In genomic region chr10:36729361-36730098, GRCm38 (mm10) we compare ENCODE assay signal across 12 mouse cellular contexts.
DNase-seq lines count a peak whose midpoint lies in the region; ATAC-seq and TF ChIP-seq lines count a peak whose summit lies in the region.
"Had no signal": no experiment of that assay in that cellular context is flagged by ENCODE, and none has a peak within 500 bp of the region (broad histone marks: within the 10 kb centered on the region; RNA-seq: fewer than 3 reads in every experiment).

No protein-coding gene starts in this region.

- H3K4me1 ChIP-seq in kidney, embryonic 16.5 days (ENCODE audit: insufficient read depth, low read length), result peaks cover 6% of the 10 kb centered on the region; the same call in 1 of the 2 replicates
- H3K4me1 ChIP-seq in forebrain, postnatal 0 days (ENCODE audit: insufficient read depth), result peaks cover 7% of the 10 kb centered on the region
- H3K4me1 ChIP-seq in neural tube, embryonic 13.5 days (replicated peaks), result peaks cover 9% of the 10 kb centered on the region
- H3K4me1 ChIP-seq: intestine, embryonic 15.5 days had no signal

- no peaks in the 10 kb centered on the region for H3K9me3 ChIP-seq in kidney, embryonic 16.5 days (ENCODE audit: low read length)
- H3K9me3 ChIP-seq in forebrain, postnatal 0 days (ENCODE audit: low read length), result no peaks in the 10 kb centered on the region
- H3K9me3 ChIP-seq in neural tube, embryonic 13.5 days, result no peaks in the 10 kb centered on the region
- H3K9me3 ChIP-seq: intestine, embryonic 15.5 days had no signal

- no peak for TF ChIP-seq CTCF in forebrain, postnatal 0 days (IDR thresholded peaks at IDR 0.05; ENCODE audit: low read depth)

- intact Hi-C loops in left cerebral cortex, postnatal 36 days (cut with DNase I), result no loop called here

- H3K36me3 ChIP-seq in kidney, embryonic 16.5 days (ENCODE audit: insufficient read depth, low read length), result no peaks in the 10 kb centered on the region
- no peaks in the 10 kb centered on the region for H3K36me3 ChIP-seq in forebrain, postnatal 0 days (ENCODE audit: insufficient read depth)
- H3K36me3 ChIP-seq in neural tube, embryonic 13.5 days, result no peaks in the 10 kb centered on the region
- H3K36me3 ChIP-seq: intestine, embryonic 15.5 days had no signal

- H3K4me3 ChIP-seq in kidney, embryonic 16.5 days (ENCODE audit: low read length), result no peak overlapping the region
- H3K4me3 ChIP-seq in forebrain, postnatal 0 days (ENCODE audit: low read depth, low read length), result no peak overlapping the region
- H3K4me3 ChIP-seq in neural tube, embryonic 13.5 days, result no peak overlapping the region
- H3K4me3 ChIP-seq: erythroblast, embryonic 14.5 days; intestine, embryonic 15.5 days had no signal

- peak; percentile 70 for ATAC-seq in kidney, embryonic 16.5 days (ENCODE audit: low FRiP score, low TSS enrichment)
- peak; percentile 53 for ATAC-seq in forebrain, postnatal 0 days
- peak; percentile 50 for ATAC-seq in neural tube, embryonic 13.5 days (ENCODE audit: low read depth)
- ATAC-seq: intestine, embryonic 15.5 days had no signal

- H3K9ac ChIP-seq in kidney, embryonic 16.5 days (replicated peaks; ENCODE audit: low read length), result no peak overlapping the region
- H3K9ac ChIP-seq in forebrain, postnatal 0 days, result no peak overlapping the region
- no peak overlapping the region for H3K9ac ChIP-seq in neural tube, embryonic 13.5 days
- H3K9ac ChIP-seq: intestine, embryonic 15.5 days; liver, embryonic 14.5 days had no signal

- H3K27ac ChIP-seq in kidney, embryonic 16.5 days (ENCODE audit: low read length), result no peak overlapping the region
- no peak overlapping the region for H3K27ac ChIP-seq in forebrain, postnatal 0 days (ENCODE audit: low read depth, low read length)
- peak overlapping the region; percentile 56; the same call in 1 of the 2 replicates for H3K27ac ChIP-seq in neural tube, embryonic 13.5 days (replicated peaks)
- H3K27ac ChIP-seq: intestine, embryonic 15.5 days; liver, embryonic 14.5 days had no signal

- H3K27me3 ChIP-seq in kidney, embryonic 16.5 days (ENCODE audit: insufficient read depth, low read length), result no peaks in the 10 kb centered on the region
- no peaks in the 10 kb centered on the region for H3K27me3 ChIP-seq in forebrain, postnatal 0 days (ENCODE audit: insufficient read depth, low read length)
- no peaks in the 10 kb centered on the region for H3K27me3 ChIP-seq in neural tube, embryonic 13.5 days
- H3K27me3 ChIP-seq: intestine, embryonic 15.5 days had no signal

- no peak for DNase-seq in kidney, adult 11 months
- DNase-seq in cerebellum, postnatal 36 days, result peak; percentile 5 to 16
- peak; percentile 43 for DNase-seq in forebrain, postnatal 0 days
- DNase-seq in natural killer cell, adult 2 months (ENCODE audit: low spot score in 2 of 2), result no peak
- no peak for DNase-seq in left cerebral cortex, postnatal 36 days (ENCODE audit: low spot score in 2 of 2)
- DNase-seq in urinary bladder, postnatal 4 days (ENCODE audit: low spot score in 2 of 2), result no peak
- DNase-seq: right cerebral cortex, postnatal 14 days had no signal

- WGBS in kidney, embryonic 16.5 days, result 33% methylated on average over 13 of the region's 13 CpGs
- WGBS in forebrain, postnatal 0 days, result 36% methylated on average over 13 of the region's 13 CpGs
- WGBS in neural tube, embryonic 13.5 days, result 28% methylated on average over 13 of the region's 13 CpGs

- peak overlapping the region; percentile 12; the same call in 1 of the 2 replicates for H3K4me2 ChIP-seq in kidney, embryonic 16.5 days (replicated peaks; ENCODE audit: low read depth, low read length)
- H3K4me2 ChIP-seq in forebrain, postnatal 0 days (ENCODE audit: low read depth), result no peak overlapping the region
- peak overlapping the region; percentile 16; the same call in 1 of the 2 replicates for H3K4me2 ChIP-seq in neural tube, embryonic 13.5 days
- H3K4me2 ChIP-seq: intestine, embryonic 15.5 days had no signal

Comparison
In these comparisons a context has a peak if more than half of its experiments do, and no peak if none do; other contexts are left out.
1. DNase-seq: peak in cerebellum, postnatal 36 days (2 of 2) and forebrain, postnatal 0 days (single experiment); none in kidney, adult 11 months (single experiment), natural killer cell, adult 2 months (0 of 2), left cerebral cortex, postnatal 36 days (0 of 2) and urinary bladder, postnatal 4 days (0 of 2).
2. Peak in every context shown above with its lines, with median percentiles within 50 percentile points of each other: ATAC-seq.